Mouse (Mus musculus) MN1 (cell line): ENCODE measurements around the gene Cpn2.

Experiments used
- DNase-seq: peaks from one replicate; pipeline ENCODE4 v3.0.0-alpha.2; 2016; ENCODE audit warnings: low spot score

Cpn2 gene

DNA sequence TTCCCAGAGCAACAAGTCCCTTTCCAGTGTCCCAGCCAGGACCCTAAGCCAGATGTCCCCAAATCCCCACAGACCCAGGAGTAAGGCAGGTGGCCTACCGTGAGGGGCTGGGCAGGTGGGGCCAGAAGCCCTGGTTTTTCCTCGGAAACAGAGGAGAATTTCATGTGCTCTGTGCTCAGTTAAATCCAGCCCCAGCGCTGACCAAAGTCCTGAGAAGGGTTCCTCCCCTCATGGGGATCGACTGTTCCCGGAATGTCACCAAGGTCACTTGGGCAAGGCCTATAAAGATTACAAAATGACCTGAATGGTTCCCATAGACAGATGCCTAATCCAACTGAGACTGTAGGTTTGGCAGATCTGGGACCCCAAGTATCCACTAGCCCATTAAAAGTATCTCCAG lies at the start of gene Cpn2:
Gene Cpn2, minus strand, starts transcription at position 141 of the 400 bp plus-strand sequence.
- no peak for DNase-seq

DNA sequence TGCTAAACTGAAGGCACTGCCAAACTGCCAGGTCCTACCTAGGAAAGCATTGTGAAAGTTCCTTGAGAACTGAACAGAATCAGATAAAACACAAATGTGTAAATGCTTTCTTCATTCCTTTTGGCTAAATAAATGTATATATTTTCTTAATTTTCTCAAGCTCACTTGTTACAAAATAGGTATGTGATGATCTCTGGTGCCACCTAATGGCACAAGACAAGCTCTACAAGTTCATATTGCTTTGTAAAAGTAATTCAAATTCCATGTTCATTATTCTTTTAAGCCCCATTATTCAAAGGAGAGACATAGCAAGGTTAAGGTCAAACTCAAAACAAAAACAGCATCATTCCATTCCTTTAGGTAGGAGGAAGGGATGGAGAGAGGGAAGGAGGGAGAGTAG lies 46.9 kb upstream of the Cpn2 start:
- DNase-seq, result peak; percentile 53

DNA sequence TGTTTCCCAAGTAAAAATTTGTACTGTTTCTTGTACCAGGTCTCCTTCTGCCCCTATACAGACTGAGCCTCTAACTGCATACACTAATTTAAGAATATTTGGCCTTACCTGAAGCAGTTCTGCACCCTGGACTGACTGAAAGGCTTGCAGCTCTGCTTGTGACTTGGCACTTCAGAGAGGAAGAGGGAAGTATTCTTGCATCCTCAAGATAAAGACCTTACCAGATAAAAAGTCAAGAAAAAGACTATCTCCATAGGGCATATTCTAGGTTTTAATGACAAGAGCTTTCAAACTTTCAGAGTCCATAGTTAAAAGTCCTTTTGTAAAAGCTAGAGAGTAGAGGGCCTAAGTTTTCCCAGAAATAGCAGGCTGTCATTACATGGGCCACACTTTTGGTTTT lies 43.3 kb upstream of the Cpn2 start, which contains the start of gene Gp5:
Gene Gp5, minus strand, starts transcription at position 133 of the 400 bp plus-strand sequence.
- DNase-seq, result no peak

DNA sequence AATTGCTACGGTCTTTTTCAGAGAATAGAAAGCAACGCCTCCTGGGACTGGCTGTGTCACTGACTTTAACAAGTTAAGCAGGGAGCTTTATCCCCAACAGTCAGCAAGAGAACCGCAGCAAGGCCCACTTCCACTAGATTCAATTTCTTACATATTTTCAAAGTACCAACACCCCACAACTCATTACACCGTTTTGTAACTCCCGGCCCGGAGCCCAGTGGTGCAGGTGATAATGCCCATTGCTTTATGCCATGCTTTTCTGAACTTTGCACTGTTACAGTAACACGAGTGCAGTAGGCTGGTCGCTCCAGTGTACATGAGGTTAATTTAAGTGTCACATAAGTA lies 42.8 kb upstream of the Cpn2 start:
- DNase-seq, result no peak

DNA sequence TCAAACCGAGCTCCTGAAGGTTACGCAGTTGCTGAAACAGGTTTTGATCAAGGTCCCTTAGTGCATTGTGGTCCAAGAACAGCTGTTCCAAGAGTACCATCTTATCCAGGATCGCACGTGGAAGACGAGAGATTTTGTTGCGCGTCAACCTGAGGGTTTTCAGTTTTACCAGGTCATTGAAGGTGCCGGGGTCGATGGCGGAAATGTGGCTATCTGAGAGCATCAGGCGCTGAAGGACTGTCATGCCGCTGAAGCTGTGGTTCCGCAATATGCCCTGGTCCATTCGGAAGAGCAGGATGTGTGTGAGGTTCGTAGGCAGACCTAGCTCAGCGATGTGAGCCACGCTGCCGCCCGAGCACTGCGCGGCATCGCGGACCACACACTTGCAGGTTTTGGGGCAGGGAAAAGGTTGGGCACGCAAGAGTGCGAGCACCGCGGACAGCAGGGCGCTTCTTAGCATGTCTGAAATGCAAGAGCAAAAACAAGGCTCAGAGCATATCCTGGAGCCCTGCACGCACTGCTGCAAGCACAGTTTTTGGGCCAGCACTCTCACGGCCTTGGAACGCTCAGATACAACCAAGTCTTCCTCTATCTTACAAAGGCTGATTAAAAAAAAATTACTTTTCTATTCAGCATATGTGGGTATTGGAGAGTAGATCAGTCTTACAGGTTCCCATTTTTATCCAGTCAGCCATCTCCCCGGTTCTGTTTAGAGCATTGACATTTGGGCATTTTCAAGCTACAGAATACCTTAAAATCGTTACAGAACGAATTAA lies 42.3 kb upstream of the Cpn2 start:
- no peak for DNase-seq

DNA sequence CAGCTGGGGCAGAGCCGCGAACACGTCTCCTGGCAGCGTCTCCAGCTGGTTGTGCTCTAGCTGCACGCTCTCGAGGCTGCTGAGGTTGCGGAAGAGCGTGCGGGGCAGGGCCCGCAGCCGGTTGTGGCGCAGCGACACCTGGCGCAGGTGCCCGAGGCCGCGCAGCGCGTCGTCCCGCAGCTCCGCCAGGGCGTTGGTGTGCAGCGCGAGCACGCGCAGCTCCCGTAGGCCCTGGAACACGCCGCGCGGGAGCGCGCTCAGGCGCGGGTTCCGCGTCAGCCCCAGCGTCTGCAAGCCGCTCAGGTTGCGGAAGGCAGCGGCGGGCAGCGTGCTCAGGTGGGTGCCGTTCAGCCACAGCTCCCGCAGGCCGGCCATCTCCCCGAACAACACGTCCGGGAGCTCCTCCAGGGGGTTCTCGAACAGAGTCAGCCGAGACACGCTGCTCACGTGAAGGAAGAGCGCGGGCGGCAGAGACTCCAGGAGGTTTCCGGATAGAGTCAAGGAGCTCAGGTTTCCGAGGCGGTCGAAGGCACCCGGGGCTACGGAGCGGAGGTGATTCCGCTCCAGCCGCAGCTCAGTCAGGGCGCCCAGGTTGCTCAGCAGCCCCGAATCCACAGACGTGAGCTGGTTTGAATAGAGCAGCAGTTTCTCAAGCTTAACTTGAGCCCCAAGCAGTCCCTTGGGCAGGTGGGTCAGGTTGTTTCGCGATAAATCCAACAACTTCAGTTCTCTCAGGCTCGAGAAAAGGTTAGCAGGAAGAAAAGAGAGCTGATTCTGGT lies 41.5 kb upstream of the Cpn2 start:
- DNase-seq, result no peak

DNA sequence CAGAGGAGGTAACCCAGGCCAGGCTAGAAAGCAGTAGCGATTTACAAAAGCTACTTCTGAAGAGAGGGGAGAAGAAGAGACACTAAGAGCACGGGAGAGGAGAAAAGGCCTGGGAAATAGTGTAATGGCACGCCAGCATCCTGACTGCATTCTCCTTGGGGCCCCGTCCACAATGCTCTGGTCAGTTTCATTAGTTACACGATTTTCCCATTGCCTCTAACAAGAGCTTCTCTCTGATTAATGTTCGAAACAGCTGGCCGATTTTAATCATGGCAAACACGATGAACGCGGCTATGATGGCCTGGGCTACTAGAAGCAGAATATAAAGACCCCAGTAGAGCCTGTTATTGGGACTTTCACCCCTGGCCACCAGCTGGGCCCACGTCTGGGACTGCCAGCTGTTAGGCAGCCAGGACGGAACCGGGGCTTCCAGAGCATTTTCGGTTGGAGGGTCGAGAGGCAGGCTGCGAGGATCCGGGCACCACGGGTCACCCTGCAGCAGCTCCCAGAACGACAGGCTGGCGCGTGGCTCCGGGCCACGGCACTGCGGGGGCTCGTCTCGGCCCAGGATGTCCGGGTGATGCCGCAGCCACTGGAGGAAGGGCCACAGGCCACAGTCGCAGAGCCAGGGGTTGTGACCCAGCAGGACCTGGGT lies 40.8 kb upstream of the Cpn2 start:
- no peak for DNase-seq

DNA sequence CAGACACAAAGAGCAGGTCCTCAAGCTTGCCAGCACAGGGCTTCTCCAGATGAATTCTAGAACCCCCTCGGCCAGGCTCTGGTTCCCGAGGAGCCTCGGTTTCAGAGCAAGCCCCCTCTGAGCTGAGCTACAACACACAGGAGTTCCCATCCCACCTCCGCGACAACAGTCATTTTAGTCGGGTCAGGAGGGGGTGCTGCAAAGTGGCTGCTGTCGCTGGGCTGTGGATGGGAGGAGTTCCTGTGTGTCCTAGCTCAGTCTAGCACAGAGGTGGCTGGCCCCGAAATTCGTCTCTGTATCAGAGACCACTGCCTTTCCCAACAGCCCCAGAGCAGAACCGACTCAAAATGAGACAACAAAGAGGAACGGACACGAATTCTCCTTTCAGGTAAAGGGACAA lies 40.0 kb upstream of the Cpn2 start:
- DNase-seq, result no peak

DNA sequence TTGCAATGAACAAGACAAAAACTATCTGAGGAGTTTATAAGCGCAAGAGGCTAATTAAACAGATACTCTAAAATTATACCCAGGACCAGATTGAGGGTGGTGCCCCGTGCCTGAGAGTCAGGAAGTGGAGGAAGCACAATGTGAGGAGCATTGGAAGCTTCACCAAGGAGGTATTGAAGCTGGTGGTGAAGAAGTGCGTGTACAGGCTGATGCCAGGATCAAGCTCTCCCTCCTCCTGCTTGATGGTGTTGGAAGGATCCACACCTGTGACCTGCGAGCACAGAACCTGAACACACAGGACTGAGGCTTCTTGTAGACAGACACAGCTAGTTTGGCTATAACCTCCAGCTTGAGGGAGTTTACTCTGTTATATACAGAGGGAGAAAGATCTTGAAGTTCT lies 38.8 kb upstream of the Cpn2 start:
- no peak for DNase-seq

DNA sequence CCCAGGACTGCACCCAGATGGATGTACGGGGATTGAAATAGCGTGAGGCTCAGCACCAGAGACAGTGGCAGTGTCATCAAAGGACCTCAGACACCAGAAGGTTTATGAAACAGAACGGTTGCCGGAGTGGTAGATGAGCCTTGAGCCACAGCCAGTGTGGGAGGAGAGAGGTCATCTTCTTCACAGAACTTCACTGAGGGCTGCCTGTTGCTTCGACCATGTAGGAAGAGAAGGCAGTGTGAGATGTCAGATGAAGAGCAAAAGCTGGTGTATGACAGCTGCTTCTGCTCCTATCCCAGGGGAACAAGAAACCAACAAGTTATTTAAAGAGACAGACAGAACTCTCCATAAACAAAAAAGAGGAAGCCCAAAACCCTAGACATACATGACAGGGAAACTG lies 36.9 kb upstream of the Cpn2 start:
- DNase-seq, result no peak

DNA sequence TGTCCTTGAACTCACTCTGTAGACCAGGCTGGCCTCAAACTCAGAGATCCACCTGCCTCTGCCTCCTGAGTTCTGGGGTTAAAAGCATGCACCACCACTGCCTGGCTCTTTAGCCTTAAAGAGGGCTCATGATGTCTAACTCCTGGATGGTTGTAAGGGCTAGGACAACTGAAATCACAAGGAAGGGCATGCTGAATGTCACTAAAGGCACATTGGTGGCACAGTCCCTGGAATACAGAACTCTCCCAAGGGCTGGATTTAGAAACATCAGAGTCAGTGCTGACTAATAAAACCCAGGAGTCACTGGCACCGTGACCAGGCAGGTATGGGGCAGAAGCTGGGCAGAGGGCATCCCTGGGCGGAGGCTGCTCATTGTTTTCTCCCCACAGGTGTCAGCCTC lies 36.1 kb upstream of the Cpn2 start:
- DNase-seq, result no peak

DNA sequence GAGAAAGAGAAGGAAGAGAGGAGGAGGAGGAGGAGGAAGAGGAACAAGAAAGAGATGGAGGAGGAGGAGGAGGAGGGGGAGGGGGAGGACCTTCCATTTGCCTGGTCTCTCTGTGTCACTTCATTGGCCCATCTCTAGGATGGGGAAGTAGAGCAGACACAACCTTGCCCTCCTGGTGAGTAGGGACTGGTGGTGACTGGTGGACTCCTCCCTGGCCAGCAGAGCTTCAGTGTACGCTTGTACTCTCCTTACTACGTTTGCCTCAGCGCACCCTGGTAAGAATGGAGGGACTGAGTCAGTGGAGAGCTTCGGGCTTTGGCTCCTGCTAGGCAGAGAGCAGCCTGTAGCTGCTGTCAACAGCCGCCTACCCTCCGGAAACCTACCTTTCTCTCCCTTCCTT lies 35.4 kb upstream of the Cpn2 start:
- DNase-seq, result no peak

DNA sequence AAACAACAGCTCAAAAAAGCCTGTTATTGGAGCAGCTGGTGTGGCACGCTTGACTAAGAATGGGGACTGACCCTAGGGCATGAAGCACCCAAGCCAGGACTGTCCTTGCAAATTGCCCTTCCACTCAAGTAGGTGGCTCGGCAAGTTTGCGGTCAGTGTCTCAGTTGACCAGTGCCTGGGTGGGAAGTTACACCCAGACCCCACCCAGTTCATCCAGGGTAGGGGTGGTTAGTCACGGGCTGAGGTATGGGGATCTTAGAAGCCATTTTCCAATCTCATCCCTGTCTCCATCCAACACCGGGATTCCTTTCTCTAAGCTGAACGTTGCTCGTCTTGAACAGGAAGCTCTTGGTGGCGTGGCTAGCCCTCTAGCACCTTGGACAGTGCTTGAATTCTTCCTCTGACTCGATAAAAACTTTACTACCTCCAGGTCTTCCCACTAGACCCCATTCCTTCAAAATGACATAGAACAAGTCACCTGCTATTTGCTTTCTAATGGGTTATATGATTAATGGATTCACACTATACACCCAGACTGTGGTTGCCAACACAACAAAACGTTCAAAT lies 32.5 kb upstream of the Cpn2 start:
- DNase-seq, result no peak

DNA sequence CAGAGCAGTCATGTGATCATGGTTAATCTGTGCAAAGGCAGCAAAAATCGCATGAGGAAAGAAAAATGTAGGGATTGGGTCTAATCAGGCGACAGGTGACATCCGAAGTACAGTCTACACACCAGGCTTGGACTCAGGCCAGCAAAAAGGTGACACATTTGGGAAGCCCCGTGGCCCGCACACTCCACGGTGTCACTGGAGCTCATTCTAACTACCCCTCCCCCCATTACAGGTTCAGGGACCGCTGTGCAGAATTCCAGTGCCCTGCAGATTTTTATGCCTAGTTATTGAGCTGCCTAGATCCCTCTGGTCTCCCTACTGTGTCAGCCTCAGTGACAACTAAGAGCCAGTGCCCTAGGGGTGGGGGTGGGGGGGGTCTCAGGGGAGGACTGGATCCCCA lies 30.2 kb upstream of the Cpn2 start:
- no peak for DNase-seq

DNA sequence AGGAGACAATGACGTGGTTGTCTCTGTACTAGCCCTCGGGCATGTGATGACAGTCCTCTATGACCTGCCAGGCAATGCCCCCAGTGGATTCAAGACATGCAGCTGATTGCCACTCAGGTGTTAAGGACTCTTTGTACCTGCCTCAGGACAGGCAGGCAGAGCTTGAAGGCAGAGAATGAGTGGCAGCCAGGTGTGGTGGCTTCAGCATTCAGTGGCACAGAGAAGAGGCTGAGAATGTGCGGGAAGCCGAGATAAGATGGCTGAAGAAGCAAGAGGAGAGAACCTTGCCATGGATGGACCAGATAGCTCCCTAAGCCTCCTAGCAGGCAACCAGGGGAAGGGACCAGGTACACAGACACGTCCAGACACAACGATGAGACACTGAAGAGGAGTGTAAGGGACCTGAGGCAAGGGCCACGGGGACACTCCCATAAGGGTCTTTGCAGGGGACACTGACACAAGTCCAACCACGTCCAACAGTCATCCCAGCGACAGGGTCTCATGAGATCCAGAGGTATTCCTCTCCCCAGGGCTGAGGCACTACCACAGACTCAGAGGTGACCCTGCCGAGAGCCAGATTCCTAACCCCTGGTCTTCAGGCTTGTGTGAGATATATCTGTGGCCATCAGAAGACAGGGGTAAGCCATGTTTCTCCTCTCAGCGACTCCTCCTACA lies 29.4 kb upstream of the Cpn2 start:
- no peak for DNase-seq

DNA sequence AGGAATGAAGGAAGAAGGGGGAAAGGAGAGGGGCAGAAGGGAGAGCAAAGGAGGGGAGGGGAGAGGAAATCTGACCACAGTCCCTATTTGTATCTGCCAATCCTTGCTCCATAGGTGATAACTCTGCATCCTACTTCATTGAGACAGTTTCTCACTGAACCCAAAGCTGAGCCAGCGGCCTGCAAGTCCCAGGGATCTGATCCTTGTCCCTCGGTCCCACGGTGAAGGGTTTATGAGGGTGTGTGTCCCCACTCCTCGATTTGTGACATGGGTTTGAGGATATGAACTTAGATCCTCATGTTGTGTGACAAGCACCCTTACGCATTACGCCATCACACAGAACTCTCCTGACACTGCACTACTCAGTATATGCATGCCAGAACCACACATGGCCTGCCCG lies 27.8 kb upstream of the Cpn2 start:
- DNase-seq, result no peak

DNA sequence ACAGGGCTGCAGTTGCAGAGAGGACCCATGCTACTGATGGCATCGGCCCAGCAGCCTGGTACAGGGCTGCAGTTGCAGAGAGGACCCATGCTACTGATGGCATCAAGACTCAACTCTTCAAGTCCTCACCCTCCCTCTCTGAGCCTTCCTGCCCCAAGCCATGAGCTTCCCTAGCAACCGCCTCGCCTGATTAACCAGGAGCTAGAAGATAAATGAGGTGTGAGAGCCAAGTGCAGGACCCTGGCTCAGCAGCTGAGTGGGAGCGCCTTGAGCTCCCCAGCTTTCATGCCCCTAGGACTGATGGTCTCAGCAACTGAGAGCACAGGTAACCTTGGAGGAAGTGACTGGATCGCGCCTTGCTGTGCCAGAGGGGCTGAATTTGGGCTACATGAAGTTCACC lies 23.1 kb upstream of the Cpn2 start:
- no peak for DNase-seq

DNA sequence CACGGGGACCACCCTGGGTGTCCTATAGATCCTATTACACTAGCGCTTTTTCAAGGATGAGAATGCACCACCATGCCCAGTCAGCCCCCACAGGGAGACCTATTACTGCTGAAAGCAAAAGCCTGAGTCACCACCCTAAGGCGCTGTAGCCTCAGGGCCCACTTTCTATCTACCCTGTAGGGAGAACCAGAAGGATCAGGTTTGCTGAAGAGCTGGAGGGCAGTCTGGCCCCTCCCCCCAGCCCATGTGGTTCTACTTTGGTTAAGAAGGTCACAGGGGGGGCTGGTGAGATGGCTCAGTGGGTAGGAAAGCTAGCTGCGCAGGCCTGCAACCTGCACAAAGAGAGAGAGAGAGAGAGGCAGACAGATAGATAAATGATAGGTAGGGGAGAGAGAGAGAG lies 18.4 kb upstream of the Cpn2 start:
- no peak for DNase-seq

DNA sequence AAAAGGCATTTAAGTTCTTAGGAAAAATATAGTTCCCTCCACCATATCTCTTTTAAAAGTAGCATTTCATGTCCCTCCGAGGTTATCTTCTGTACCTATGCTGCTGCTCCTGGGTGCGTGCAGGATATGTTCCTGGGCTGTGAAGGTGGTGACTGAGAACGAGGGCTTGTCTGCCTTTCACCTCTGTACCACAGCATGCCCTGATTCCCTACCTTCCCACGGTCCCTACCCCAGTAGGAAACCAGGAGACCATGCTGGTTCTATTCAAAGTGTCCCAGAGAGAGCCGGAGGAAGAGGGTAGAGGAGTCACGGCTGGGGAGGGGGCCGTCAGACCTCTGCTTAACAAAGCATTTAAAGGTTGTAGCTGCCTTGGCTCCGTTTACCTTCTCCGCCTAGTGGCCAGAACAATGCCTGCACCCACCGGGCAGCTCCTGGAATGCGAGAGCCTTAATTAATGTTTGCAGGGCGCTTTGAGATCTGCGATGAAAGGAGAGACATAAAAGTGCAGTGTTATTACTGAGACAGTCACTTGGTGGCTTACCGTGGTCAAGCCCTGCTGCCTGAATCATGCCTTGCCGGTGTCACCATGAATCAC lies 16.5 kb upstream of the Cpn2 start:
- peak; percentile 59 for DNase-seq

DNA sequence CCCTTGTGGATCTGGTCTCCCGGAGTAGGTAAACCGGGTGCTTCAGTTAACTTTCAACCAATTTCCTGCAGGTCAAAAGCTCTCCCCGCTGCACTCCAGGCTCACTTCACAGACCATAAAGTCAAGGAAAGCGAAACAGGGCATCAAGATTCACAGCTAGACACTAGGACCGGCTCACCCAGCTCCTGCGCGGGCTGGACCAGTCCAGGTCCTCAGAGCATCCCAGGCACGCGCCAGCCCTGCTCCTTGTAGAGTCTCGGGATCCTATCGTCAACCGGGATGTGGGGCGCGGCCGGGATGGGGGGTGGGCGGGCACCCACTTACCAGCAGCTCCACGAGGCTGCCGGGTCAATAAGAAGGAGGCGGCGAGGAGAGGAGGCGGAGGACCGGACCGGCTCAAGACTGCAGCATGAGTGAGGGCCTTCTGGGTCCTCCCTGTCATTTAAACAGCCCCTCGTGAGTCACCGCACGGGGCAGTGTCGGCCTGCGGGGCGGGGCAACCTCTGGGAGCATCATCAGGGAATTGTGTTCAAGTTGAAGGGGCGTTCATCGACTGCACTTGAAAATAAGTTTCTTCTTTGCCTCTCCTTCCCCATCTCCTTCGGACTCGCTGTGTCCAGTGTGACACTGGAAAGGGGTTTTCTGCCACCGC lies 15.7 kb upstream of the Cpn2 start, which contains the start of gene Lrrc15:
Gene Lrrc15, minus strand, starts transcription at position 413 of the 652 bp plus-strand sequence.
- DNase-seq, result peak; percentile 44

DNA sequence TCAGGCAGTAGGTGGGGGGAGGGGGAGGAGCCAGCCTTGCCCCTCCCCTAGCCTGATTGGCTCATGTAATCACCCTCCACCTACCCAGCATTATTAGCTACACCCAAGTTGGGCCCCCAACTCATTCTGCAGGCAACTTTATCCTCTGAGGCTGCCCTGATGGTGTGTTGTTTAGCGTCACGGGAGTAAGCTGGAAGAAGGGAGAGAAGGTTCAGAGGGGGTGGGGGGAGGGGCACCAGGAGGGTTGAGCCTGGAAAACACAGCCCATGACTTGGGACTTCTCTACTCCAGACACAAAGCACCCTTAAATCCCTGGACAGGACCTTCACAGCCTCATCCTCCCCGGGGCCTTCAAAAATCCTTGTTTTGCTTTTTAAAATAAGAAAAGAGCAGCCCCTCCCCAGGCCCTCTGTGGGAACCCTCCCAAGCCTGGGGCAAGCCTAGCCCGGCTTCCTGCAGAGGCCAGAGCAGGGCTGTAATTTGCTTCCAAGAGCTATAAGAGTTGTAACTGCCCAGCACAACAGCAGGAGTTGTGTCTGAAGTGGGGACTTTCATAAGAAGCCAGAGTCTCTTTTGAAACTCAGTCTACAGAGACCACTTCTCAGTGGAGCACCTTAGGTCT lies 13.5 kb upstream of the Cpn2 start:
- no peak for DNase-seq
